Mouse (Mus musculus) hindbrain, postnatal 0 days (tissue): ENCODE measurements around the gene Hdac4. TPM values are rescaled to one million over a fixed set of nuclear protein-coding genes. Genes with fewer than 3 reads are reported as not detected.
A peak's percentile ranks its signal among the peaks of the same experiment; 100 is the strongest.

ENCODE experiments used
- ATAC-seq: fragments of 200-750 bp; cut with Nextera tagmentation; 2 replicates; pipeline ENCODE4 v1.8.0; 2017; ENCODE audit warnings: mild to moderate bottlenecking, moderate TSS enrichment, moderate library complexity
- DNase-seq: peaks from one replicate; pipeline ENCODE4 v3.0.0-alpha.2; 2015; ENCODE audit warnings: low spot score
- H3K27ac ChIP-seq: fragments of 300-500 bp; sonication (generic); 2 replicates; pipeline ENCODE4 v1.5.1; 2014; ENCODE audit warnings: mild to moderate bottlenecking
- H3K27me3 ChIP-seq: fragments of 300-500 bp; sonication (generic); 2 replicates; pipeline ENCODE4 v1.6.1; 2014; ENCODE audit warnings: low read length, mixed read lengths; ENCODE audit not compliant: insufficient read depth
- H3K36me3 ChIP-seq: fragments of 300-500 bp; sonication (generic); 2 replicates; pipeline ENCODE4 v1.6.1; 2014; ENCODE audit warnings: low read length, mixed read lengths; ENCODE audit not compliant: insufficient read depth
- H3K4me1 ChIP-seq: fragments of 300-500 bp; sonication (generic); 2 replicates; pipeline ENCODE4 v1.6.1; 2014; ENCODE audit warnings: antibody characterized with exemption, low read length, mixed read lengths; ENCODE audit not compliant: insufficient read depth
- H3K4me2 ChIP-seq: fragments of 300-500 bp; sonication (generic); 2 replicates; pipeline ENCODE4 v1.6.1; 2014; ENCODE audit warnings: low read depth, mild to moderate bottlenecking, low read length, moderate library complexity, mixed read lengths
- H3K4me3 ChIP-seq: fragments of 300-500 bp; sonication (generic); 2 replicates; pipeline ENCODE4 v1.5.1; 2014; ENCODE audit warnings: low read length
- H3K9ac ChIP-seq: fragments of 300-500 bp; sonication (generic); replicated peaks from 2 replicates; pipeline ENCODE4 v1.6.1; 2014; ENCODE audit warnings: mild to moderate bottlenecking, low read length, moderate library complexity, mixed read lengths
- H3K9me3 ChIP-seq: fragments of 300-500 bp; sonication (generic); 2 replicates; pipeline ENCODE4 v1.6.1; 2016; ENCODE audit warnings: low read length, mixed read lengths
- CTCF ChIP-seq: IDR thresholded peaks from 2 replicates; pipeline ENCODE4 v1.5.1; 2016; ENCODE audit warnings: antibody characterized with exemption, control low read depth, low read depth
- WGBS: fragments of 180-500 bp; shearing (Covaris S2); extraction: QIAGEN DNeasy Blood & Tissue Kit; methylation state at CpG from one replicate; pipeline ENCODE4 v1.1.7; 2014; 5-methylcytosine and 5-hydroxymethylcytosine counted together
- polyA plus RNA-seq: library from polyadenylated mRNA; unstranded; fragments of >200 nt; fragmentation: Nextera tagmentation; extraction: Ambion mirVana; gene quantifications from 2 replicates; pipeline ENCODE4 v1.2.1, GENCODE M21; 2015
- total RNA-seq: library from RNA; depleted of rRNA; stranded (reverse); fragments of >200 nt; gene quantifications from 2 replicates; pipeline ENCODE4 v1.2.3, GENCODE M21; 2014

Gene Hdac4
- total and polyA plus RNA-seq, 2 experiments from 2014 or later: 20.2 to 67.9 TPM

- H3K4me1 ChIP-seq: no peaks in the 10 kb centered on the region
- no peaks in the 10 kb centered on the region for H3K27me3 ChIP-seq
- H3K36me3 ChIP-seq: no peaks in the 10 kb centered on the region
- no peak overlapping the region for H3K9ac ChIP-seq
- no peak overlapping the region for H3K27ac ChIP-seq
- ATAC-seq (no peak), DNase-seq (no peak)
- no peak overlapping the region for H3K4me3 ChIP-seq
- TF ChIP-seq CTCF: no peak
- 82% methylated on average over 5 of the region's 5 CpGs for WGBS
- H3K9me3 ChIP-seq: no peaks in the 10 kb centered on the region
- no peak overlapping the region for H3K4me2 ChIP-seq
These were observed 301.2 kb downstream of the Hdac4 start for GRCm38 (mm10) chr1:91894286-91894685.

DNA sequence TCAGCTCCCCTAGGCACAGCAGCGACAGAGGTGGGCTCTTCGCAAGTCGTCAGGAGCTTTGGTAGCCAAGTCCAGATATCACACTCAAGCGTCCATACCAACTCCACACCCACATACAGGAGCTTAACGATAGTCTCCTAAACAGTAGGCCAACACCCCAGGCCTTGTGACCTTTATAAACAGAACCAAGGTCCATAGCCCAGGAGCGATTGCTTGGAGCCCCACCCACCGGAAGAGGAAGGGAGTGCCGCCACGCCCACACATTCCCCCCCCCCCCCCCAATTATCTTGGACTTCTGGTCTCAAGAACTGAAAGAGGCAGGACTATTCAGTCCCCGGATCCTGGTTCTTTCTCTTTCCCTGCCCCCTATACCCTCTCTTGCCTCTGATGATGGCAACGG lies 301.9 kb downstream of the Hdac4 start:
- no peak overlapping the region for H3K4me2 ChIP-seq
- no peaks in the 10 kb centered on the region for H3K36me3 ChIP-seq
- TF ChIP-seq CTCF: no peak
- no peaks in the 10 kb centered on the region for H3K4me1 ChIP-seq
- no peak overlapping the region for H3K9ac ChIP-seq
- H3K4me3 ChIP-seq: no peak overlapping the region
- H3K27ac ChIP-seq: no peak overlapping the region
- no peaks in the 10 kb centered on the region for H3K27me3 ChIP-seq
- 93% methylated on average over 11 of the region's 11 CpGs for WGBS
- no peak for ATAC-seq
- no peak for DNase-seq
- H3K9me3 ChIP-seq: no peaks in the 10 kb centered on the region

- 52% methylated on average over 5 of the region's 5 CpGs for WGBS
- ATAC-seq: no peak
These were observed 312.4 kb downstream of the Hdac4 start for GRCm38 (mm10) chr1:91883115-91883514.

GRCm38 (mm10) chr1:91880899-91881298 lies 314.6 kb downstream of the Hdac4 start:
- no peak for DNase-seq
- Histone ChIP-seq H3K36me3 (no peaks in the 10 kb centered on the region), H3K4me3 (no peak overlapping the region), H3K4me2 (no peak overlapping the region), H3K27ac (no peak overlapping the region), H3K4me1 (peaks cover 6% of the 10 kb centered on the region; the same call in 1 of the 2 replicates), H3K9ac (no peak overlapping the region), H3K9me3 (no peaks in the 10 kb centered on the region), H3K27me3 (no peaks in the 10 kb centered on the region)
- 75% methylated on average over 8 of the region's 8 CpGs for WGBS
- no peak for ATAC-seq
- no peak for TF ChIP-seq CTCF

More at GRCm38 (mm10) chr1:91883115-91883514, 312.4 kb downstream of the Hdac4 start:
- TF ChIP-seq CTCF: no peak
- no peak overlapping the region for H3K4me2 ChIP-seq
- H3K9ac ChIP-seq: no peak overlapping the region
- H3K9me3 ChIP-seq: no peaks in the 10 kb centered on the region
- H3K27me3 ChIP-seq: no peaks in the 10 kb centered on the region
- H3K27ac ChIP-seq: no peak overlapping the region
- H3K4me3 ChIP-seq: no peak overlapping the region
- H3K4me1 ChIP-seq: peaks cover 6% of the 10 kb centered on the region; the same call in 1 of the 2 replicates
- no peaks in the 10 kb centered on the region for H3K36me3 ChIP-seq
- peak; percentile 50 for DNase-seq

DNA sequence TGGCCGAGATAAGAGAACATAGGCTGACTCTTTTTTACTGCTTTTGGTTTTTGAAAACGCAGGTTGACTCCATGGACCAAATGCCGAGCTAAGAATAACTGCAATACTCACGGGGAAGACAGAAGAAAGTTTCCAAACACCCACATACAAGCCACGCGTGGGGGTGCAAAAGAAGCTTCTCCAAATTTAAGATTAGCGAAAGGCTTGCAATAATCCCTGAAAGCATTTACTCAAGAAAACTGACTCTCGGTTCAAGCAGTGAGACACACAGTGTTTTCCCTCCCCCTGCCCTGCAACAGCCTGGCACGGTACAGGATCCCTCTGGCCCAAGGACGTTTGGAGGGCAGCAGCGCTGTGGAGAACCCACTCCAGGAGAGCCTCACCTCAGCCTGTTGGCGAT lies 315.3 kb downstream of the Hdac4 start:
- ATAC-seq (no peak), DNase-seq (no peak)
- peaks cover 6% of the 10 kb centered on the region; the same call in 1 of the 2 replicates for H3K4me1 ChIP-seq
- no peaks in the 10 kb centered on the region for H3K36me3 ChIP-seq
- H3K9ac ChIP-seq: no peak overlapping the region
- TF ChIP-seq CTCF: no peak
- no peak overlapping the region for H3K4me2 ChIP-seq
- H3K27me3 ChIP-seq: no peaks in the 10 kb centered on the region
- H3K9me3 ChIP-seq: no peaks in the 10 kb centered on the region
- H3K4me3 ChIP-seq: no peak overlapping the region
- no peak overlapping the region for H3K27ac ChIP-seq
- WGBS: 86% methylated on average over 12 of the region's 12 CpGs
